Mouse (Mus musculus) brain, embryonic 14.5 days (tissue): ENCODE measurements around the gene Emc1. TPM values are rescaled to one million over a fixed set of nuclear protein-coding genes. Genes with fewer than 3 reads are reported as not detected.
"Not testable (repeated sequence)": the region's sequence is repeated elsewhere in the genome, so short reads cannot be mapped to it uniquely, and the experiment has no call there.

Experiments
- DNase-seq: peaks from one replicate; pipeline ENCODE4 v3.0.0-alpha.2; 2011; ENCODE audit warnings: low read depth
- CTCF ChIP-seq: fragments of 200-500 bp; IDR thresholded peaks from 2 replicates; pipeline ENCODE4 v1.5.1; 2012; ENCODE audit warnings: inconsistent platforms, mild to moderate bottlenecking, moderate library complexity, borderline replicate concordance; ENCODE audit not compliant: insufficient read depth, insufficient read length; ENCODE audit errors: extremely low read depth
- POLR2A ChIP-seq: fragments of 200-500 bp; IDR thresholded peaks from 2 replicates; pipeline ENCODE4 v1.6.1; 2012; ENCODE audit warnings: mild to moderate bottlenecking, inconsistent platforms, borderline replicate concordance; ENCODE audit not compliant: poor library complexity, insufficient read depth, insufficient read length, severe bottlenecking; ENCODE audit errors: extremely low read depth
- polyA plus RNA-seq: library from polyadenylated mRNA; depleted of rRNA; stranded (reverse); fragments of >200 nt; gene quantifications from 2 replicates; pipeline ENCODE4 v1.2.3, GENCODE M21; 2012

The Emc1 gene
- polyA plus RNA-seq, 1 experiment: 48.1 TPM

DNA sequence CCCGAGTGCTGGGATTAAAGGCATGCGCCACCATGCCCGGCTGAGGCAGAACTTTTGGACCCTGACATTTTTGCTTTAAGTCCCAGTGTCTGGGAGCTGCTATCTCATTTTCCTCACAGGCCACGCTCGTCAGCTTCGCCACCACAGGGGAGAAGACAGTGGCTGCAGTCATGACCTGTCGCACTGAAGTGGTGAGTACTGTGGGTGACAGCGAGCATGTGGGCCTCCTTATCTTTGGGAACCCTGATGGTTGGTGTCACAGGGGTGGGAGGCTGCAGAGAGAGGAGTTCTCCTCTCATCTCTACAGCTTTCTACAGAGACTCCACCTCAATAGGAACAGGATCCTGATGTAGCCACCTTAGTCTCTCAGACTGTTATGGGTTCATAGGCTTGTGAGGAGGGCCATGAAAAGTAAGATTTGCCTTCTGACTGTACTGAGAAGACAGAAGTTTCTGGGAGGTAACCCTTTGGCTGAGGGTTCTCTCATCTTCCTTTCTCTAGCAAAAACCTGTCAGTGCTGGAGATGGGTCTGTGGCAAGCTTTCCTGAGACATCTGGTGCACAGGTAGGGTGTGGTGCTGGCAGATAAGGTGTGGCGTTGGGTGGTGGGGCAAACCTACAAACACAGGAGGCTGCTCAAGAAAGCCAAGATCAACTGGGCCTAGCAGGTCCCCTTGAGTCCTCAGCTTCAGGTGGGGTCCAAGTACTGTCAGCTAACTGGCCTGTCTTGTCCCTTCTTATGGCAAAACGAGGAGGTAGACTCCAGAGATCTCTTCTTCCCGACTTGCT, 8.6 kb downstream of the Emc1 start:
- no peak for DNase-seq
- no peak for TF ChIP-seq CTCF
- no peak for TF ChIP-seq POLR2A

- TF ChIP-seq POLR2A (no peak), CTCF (no peak)
- DNase-seq: no peak
Measured at GRCm38 (mm10) chr4:139367336-139367735, 14.9 kb downstream of the Emc1 start.

DNA sequence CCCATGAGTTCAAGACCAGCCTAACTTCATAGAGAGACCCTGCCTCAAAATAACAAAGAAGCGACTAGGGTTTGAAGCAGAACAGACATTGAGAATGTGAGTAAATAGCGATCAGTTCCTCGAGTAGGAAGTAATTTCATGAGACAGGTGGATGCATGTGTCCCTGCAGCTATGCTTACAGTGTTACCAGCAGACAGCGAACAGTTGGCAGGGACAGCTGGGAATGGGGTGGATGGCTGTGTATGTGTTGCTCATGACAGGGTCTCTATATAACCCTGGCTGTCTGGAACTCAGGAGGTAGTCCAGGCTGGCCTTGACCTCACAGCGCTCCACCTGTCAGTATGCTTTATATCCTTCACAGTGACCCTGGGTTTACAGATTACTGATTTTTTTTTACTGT, 15.7 kb downstream of the Emc1 start:
- no peak for DNase-seq
- no peak for TF ChIP-seq CTCF
- no peak for TF ChIP-seq POLR2A

DNA sequence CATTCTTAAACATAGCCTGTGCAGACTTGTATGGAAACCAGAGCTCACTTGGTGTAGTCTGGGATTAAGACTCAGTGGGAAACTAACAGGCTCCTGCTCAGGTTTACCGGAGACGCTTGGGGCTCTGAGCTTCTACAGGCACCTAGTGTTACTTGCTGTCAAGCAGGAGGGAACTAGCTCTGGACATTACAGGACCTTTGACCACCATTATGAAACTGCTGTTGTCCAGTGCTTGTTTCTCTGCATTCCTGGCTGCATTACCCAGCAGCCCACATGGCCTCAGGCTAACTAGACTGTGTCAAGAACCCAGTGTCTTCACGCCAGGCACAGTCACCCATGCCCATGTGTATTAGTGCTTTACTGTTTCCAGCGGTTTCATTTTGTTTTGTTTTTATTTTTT, 20.7 kb downstream of the Emc1 start:
- no peak for TF ChIP-seq CTCF
- TF ChIP-seq POLR2A: no peak
- no peak for DNase-seq

DNA sequence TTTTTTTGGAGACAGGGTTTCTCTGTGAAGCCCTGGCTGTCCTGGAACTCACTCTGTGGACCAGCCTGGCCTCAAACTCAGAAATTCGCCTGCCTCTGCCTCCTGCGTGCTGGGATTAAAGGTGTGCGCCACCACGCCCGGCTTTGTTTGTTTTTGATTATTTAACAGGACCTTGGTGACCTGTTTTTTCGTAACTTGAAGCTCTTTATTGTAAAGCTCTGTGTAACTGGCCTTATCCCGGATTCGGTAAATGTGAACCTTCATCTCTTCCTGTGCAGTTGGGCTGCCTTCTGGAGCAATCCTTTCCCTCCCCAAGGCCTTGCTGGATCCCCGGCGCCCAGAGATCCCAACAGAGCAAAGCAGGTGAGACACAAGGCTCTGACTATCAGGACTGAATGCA, 21.1 kb downstream of the Emc1 start:
- no peak for DNase-seq
- no peak for TF ChIP-seq POLR2A
- TF ChIP-seq CTCF: no peak

GRCm38 (mm10) chr4:139379719-139380118, 27.3 kb downstream of the Emc1 start:
- TF ChIP-seq CTCF (no peak), POLR2A (no peak)
- peak; percentile 2 for DNase-seq

- peak; percentile 100 for DNase-seq
- TF ChIP-seq POLR2A: peak; percentile 74
- TF ChIP-seq CTCF: no peak
Measured at GRCm38 (mm10) chr4:139380207-139380748, 27.9 kb downstream of the Emc1 start.

GRCm38 (mm10) chr4:139380775-139381451, 28.5 kb downstream of the Emc1 start:
- no peak for DNase-seq
- no peak for TF ChIP-seq POLR2A
- no peak for TF ChIP-seq CTCF

GRCm38 (mm10) chr4:139381452-139381845, 29.1 kb downstream of the Emc1 start:
- no peak for TF ChIP-seq POLR2A
- no peak for TF ChIP-seq CTCF
- DNase-seq: no peak

- no peak for DNase-seq
- TF ChIP-seq POLR2A: no peak
- TF ChIP-seq CTCF: no peak
Measured at GRCm38 (mm10) chr4:139382231-139382630, 29.8 kb downstream of the Emc1 start.

- DNase-seq: not testable (repeated sequence)
Measured at GRCm38 (mm10) chr4:139385841-139386240, 33.5 kb downstream of the Emc1 start.

DNA sequence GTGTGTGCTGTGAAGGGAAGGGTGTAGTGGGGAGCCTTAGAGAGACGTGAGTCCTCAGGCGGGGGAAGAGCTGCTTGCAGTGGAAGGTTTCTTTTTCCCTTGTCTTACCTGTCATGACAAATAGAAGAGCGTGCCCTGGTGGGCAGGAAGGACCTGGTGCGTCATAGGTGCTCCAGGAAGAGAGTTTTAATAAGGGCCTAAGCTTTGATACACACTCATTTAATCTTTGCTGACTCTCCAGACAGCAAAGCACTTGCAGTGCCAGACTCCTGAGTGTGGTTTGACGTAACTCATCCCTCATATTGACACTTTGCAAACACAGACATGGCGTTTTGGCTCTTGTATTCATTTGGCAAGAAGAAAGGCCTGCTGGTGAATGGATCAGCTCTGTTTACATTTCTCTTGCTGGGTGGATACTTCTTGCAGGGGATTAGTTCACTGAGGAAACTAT, 34.5 kb downstream of the Emc1 start:
- DNase-seq: peak; percentile 53
- TF ChIP-seq CTCF (no peak), POLR2A (no peak)

GRCm38 (mm10) chr4:139389557-139389956, 37.2 kb downstream of the Emc1 start:
- no peak for TF ChIP-seq CTCF
- no peak for TF ChIP-seq POLR2A
- no peak for DNase-seq
